Comparison of ENCODE assay signal across 9 mouse cellular contexts in genomic region chr19:37955425-37956001, GRCm38 (mm10).
DNase-seq lines count a peak whose midpoint lies in the region; ATAC-seq and TF ChIP-seq lines count a peak whose summit lies in the region.
"Had no signal": no experiment of that assay in that cellular context is flagged by ENCODE, and none has a peak within 500 bp of the region (broad histone marks: within the 10 kb centered on the region; RNA-seq: fewer than 3 reads in every experiment).

No protein-coding gene starts in this region.

- no peak for TF ChIP-seq POLR2A in liver, adult 2 months (IDR thresholded peaks at IDR 0.05; ENCODE audit: extremely low read depth, insufficient read depth, low read length)

- no peak overlapping the region for H3K9ac ChIP-seq in kidney, embryonic 15.5 days
- H3K9ac ChIP-seq in liver, adult 2 months (ENCODE audit: low read depth, low read length): no peak overlapping the region
- no peak overlapping the region for H3K9ac ChIP-seq in stomach, embryonic 15.5 days
- H3K9ac ChIP-seq: embryonic facial prominence, embryonic 15.5 days had no signal

- no peaks in the 10 kb centered on the region for H3K79me2 ChIP-seq in liver, adult 2 months (ENCODE audit: control insufficient read depth, insufficient read depth, low read length)

- 39% methylated on average over 7 of the region's 7 CpGs for WGBS in embryonic facial prominence, embryonic 10.5 days
- 34% methylated on average over 7 of the region's 7 CpGs for WGBS in kidney, embryonic 15.5 days
- 36% methylated on average over 7 of the region's 7 CpGs for WGBS in liver, adult 2 months
- WGBS in stomach, embryonic 15.5 days: 35% methylated on average over 7 of the region's 7 CpGs

- no peak overlapping the region for H3K4me3 ChIP-seq in embryonic facial prominence, embryonic 10.5 days
- no peak overlapping the region for H3K4me3 ChIP-seq in kidney, embryonic 15.5 days (replicated peaks)
- H3K4me3 ChIP-seq in liver, adult 2 months (ENCODE audit: insufficient read depth, low read depth, low read length): no peak overlapping the region
- H3K4me3 ChIP-seq in stomach, embryonic 15.5 days (replicated peaks): no peak overlapping the region
- H3K4me3 ChIP-seq: embryonic facial prominence, embryonic 15.5 days had no signal

- peak; percentile 68 for TF ChIP-seq CTCF in liver, adult 2 months (IDR thresholded peaks at IDR 0.05; ENCODE audit: low read depth, low read length)

- no peaks in the 10 kb centered on the region for H3K36me3 ChIP-seq in embryonic facial prominence, embryonic 10.5 days (replicated peaks)
- peaks cover 12% of the 10 kb centered on the region; the same call in 1 of the 2 replicates for H3K36me3 ChIP-seq in kidney, embryonic 15.5 days
- H3K36me3 ChIP-seq in liver, adult 2 months (ENCODE audit: control insufficient read depth, insufficient read depth, low read length): no peaks in the 10 kb centered on the region
- peaks cover 10% of the 10 kb centered on the region; the same call in 1 of the 2 replicates for H3K36me3 ChIP-seq in stomach, embryonic 15.5 days

- peak; percentile 69 for ATAC-seq in kidney, embryonic 15.5 days (replicated peaks; ENCODE audit: low FRiP score)
- peak; percentile 43; the same call in 1 of the 2 replicates for ATAC-seq in stomach, embryonic 15.5 days (ENCODE audit: insufficient read depth, low FRiP score, low read depth)

- H3K27me3 ChIP-seq in embryonic facial prominence, embryonic 10.5 days (replicated peaks; ENCODE audit: low read depth, poor library complexity, severe bottlenecking): 0 out of 2 replicates have a peak, but pooled peaks cover 5% of the 10 kb centered on the region
- no peaks in the 10 kb centered on the region for H3K27me3 ChIP-seq in kidney, embryonic 15.5 days
- H3K27me3 ChIP-seq in liver, adult 2 months (ENCODE audit: control insufficient read depth, insufficient read depth, low read length): no peaks in the 10 kb centered on the region
- H3K27me3 ChIP-seq in stomach, embryonic 15.5 days (replicated peaks): no peaks in the 10 kb centered on the region
- H3K27me3 ChIP-seq: embryonic facial prominence, embryonic 15.5 days had no signal

- no peaks in the 10 kb centered on the region for H3K9me3 ChIP-seq in embryonic facial prominence, embryonic 10.5 days
- H3K9me3 ChIP-seq in kidney, embryonic 15.5 days (replicated peaks): no peaks in the 10 kb centered on the region
- H3K9me3 ChIP-seq in stomach, embryonic 15.5 days: no peaks in the 10 kb centered on the region
- H3K9me3 ChIP-seq: embryonic facial prominence, embryonic 15.5 days had no signal

- no peak overlapping the region for H3K4me2 ChIP-seq in kidney, embryonic 15.5 days
- no peak overlapping the region for H3K4me2 ChIP-seq in stomach, embryonic 15.5 days
- H3K4me2 ChIP-seq: embryonic facial prominence, embryonic 15.5 days had no signal

- H3K4me1 ChIP-seq in embryonic facial prominence, embryonic 10.5 days: no peaks in the 10 kb centered on the region
- no peaks in the 10 kb centered on the region for H3K4me1 ChIP-seq in kidney, embryonic 15.5 days
- H3K4me1 ChIP-seq in liver, adult 2 months (ENCODE audit: control insufficient read depth, insufficient read depth, low read length): no peaks in the 10 kb centered on the region
- H3K4me1 ChIP-seq in stomach, embryonic 15.5 days: no peaks in the 10 kb centered on the region
- H3K4me1 ChIP-seq: embryonic facial prominence, embryonic 15.5 days had no signal

- H3K27ac ChIP-seq in embryonic facial prominence, embryonic 10.5 days (replicated peaks): no peak overlapping the region
- no peak overlapping the region for H3K27ac ChIP-seq in kidney, embryonic 15.5 days
- no peak overlapping the region for H3K27ac ChIP-seq in liver, adult 2 months (replicated peaks; ENCODE audit: insufficient read depth, low read depth, low read length)
- H3K27ac ChIP-seq in stomach, embryonic 15.5 days: no peak overlapping the region; the same call in 1 of the 2 replicates
- H3K27ac ChIP-seq: embryonic facial prominence, embryonic 15.5 days had no signal

- peak; percentile 89 for DNase-seq in 416B (ENCODE audit: low read depth)
- peak; percentile 86 for DNase-seq in adrenal gland, postnatal 10 days
- peak; percentile 74 for DNase-seq in embryonic facial prominence, embryonic 10.5 days (ENCODE audit: low spot score)
- peak; percentile 88 for DNase-seq in heart, adult 8-10 months (ENCODE audit: low spot score)
- DNase-seq in liver, adult 2 months (ENCODE audit: extremely low read depth, low read depth, low spot score): peak; percentile 59
- DNase-seq in natural killer cell, adult 2 months (ENCODE audit: low spot score in 2 of 2): peak; percentile 58 to 73
